7 mouse cellular contexts compared by ENCODE assay signal in genomic region chr3:127780021-127780644, GRCm38 (mm10). TPM values are rescaled to one million over a fixed set of nuclear protein-coding genes. Genes with fewer than 3 reads are reported as not detected.
A peak's percentile ranks its signal among the peaks of the same experiment; 100 is the strongest.
DNase-seq lines count a peak whose midpoint lies in the region; ATAC-seq and TF ChIP-seq lines count a peak whose summit lies in the region.

Gene Alpk1 (minus strand): TSS chr3:127780527.

- peak within 1 kb of the TSS; percentile 77 for H3K4me3 ChIP-seq in gastrocnemius, adult 2 months
- H3K4me3 ChIP-seq in hindbrain, postnatal 0 days (ENCODE audit: low read length): peak within 1 kb of the TSS; percentile 34

- DNase-seq in Muller cell, postnatal 12 days (ENCODE audit: inconsistent ontology term): peak; percentile 89
- DNase-seq in c-Kit-positive CD71-negative TER-119-negative erythroid progenitor cells, embryonic 14.5 days (ENCODE audit: low read depth): peak; percentile 47
- DNase-seq in gastrocnemius, adult 2 months: peak; percentile 74
- DNase-seq in hindbrain, postnatal 0 days (ENCODE audit: low spot score): peak; percentile 69
- peak; percentile 20 to 58 for DNase-seq in left cerebral cortex, postnatal 25 days (ENCODE audit: low spot score in 2 of 2)
- DNase-seq in spleen, adult 12 weeks (ENCODE audit: low spot score): peak; percentile 43

- intact Hi-C loops in gastrocnemius, adult 2 months (cut with DNase I): no loop called here
- intact Hi-C loops in left cerebral cortex, postnatal 25 days (cut with DNase I): no loop called here

- TF ChIP-seq CTCF in gastrocnemius, adult 2 months (IDR thresholded peaks at IDR 0.05): peak; percentile 68
- peak; percentile 50 for TF ChIP-seq CTCF in hindbrain, postnatal 0 days (IDR thresholded peaks at IDR 0.05; ENCODE audit: low read depth)

- ATAC-seq in hindbrain, postnatal 0 days: peak; percentile 76
- ATAC-seq in megakaryocyte-erythroid progenitor cell, adult 5-6 weeks (replicated peaks; ENCODE audit: low FRiP score, low TSS enrichment, poor library complexity, severe bottlenecking): peak; percentile 99

- 2% methylated on average over 24 of the region's 24 CpGs for WGBS in hindbrain, postnatal 0 days

- peak within 1 kb of the TSS; percentile 85 for H3K27ac ChIP-seq in gastrocnemius, adult 2 months
- H3K27ac ChIP-seq in hindbrain, postnatal 0 days: no peak within 1 kb of the TSS

- H3K9ac ChIP-seq in hindbrain, postnatal 0 days (replicated peaks; ENCODE audit: low read length): 0 out of 2 replicates have a peak within 1 kb of the TSS, but pooled peaks have one; percentile 6

- no peaks in the 10 kb centered on the region for H3K4me1 ChIP-seq in hindbrain, postnatal 0 days (ENCODE audit: insufficient read depth, low read length)

- H3K4me2 ChIP-seq in hindbrain, postnatal 0 days (ENCODE audit: low read depth, low read length): peak within 1 kb of the TSS; percentile 60

- H3K9me3 ChIP-seq in hindbrain, postnatal 0 days (ENCODE audit: low read length): no peaks in the 10 kb centered on the region

- no peaks in the 10 kb centered on the region for H3K27me3 ChIP-seq in hindbrain, postnatal 0 days (ENCODE audit: insufficient read depth, low read length)

- no peaks in the 10 kb centered on the region for H3K36me3 ChIP-seq in hindbrain, postnatal 0 days (ENCODE audit: insufficient read depth, low read length)

RNA-seq across cellular contexts. Expression of gene Alpk1, which starts in this region (rescaled TPM):
- total RNA-seq in gastrocnemius, adult 2 months (2021): 1 to 10 TPM; 1.4 to 1.6 TPM
- 1.3 and 5.3 TPM in 2 replicates for total RNA-seq in hindbrain, postnatal 0 days (2014; rRNA removed)
- polyA plus RNA-seq in hindbrain, postnatal 0 days (2015; fragmentation: Nextera tagmentation; extraction: Ambion mirVana): 0.49 and 0.57 TPM in 2 replicates
- 1 to 10 TPM; 4.4 to 4.6 TPM for total RNA-seq in left cerebral cortex, postnatal 25 days (2021)
- total RNA-seq in megakaryocyte-erythroid progenitor cell, adult 5-6 weeks (2014; fragmentation: Nextera tagmentation): 2.5 and 5.7 TPM in 2 replicates
- 3.7 and 6.8 TPM in 2 replicates for total RNA-seq in megakaryocyte-erythroid progenitor cell, adult 5-6 weeks (2017)

Comparison
In these comparisons a context has a peak if more than half of its experiments do, and no peak if none do; other contexts are left out.
1. DNase-seq: peak in every context shown above with its lines; median percentile 89 in Muller cell, postnatal 12 days; 74 in gastrocnemius, adult 2 months; 69 in hindbrain, postnatal 0 days; 47 in c-Kit-positive CD71-negative TER-119-negative erythroid progenitor cells, embryonic 14.5 days; 43 in spleen, adult 12 weeks; 39 in left cerebral cortex, postnatal 25 days.